In genomic region chr5:40124337-40124736, GRCm38 (mm10) we compare ENCODE assay signal across 18 mouse cellular contexts.
DNase-seq lines count a peak whose midpoint lies in the region; ATAC-seq and TF ChIP-seq lines count a peak whose summit lies in the region.
"Had no signal": no experiment of that assay in that cellular context is flagged by ENCODE, and none has a peak within 500 bp of the region (broad histone marks: within the 10 kb centered on the region; RNA-seq: fewer than 3 reads in every experiment).

No protein-coding gene starts in this region.

- intact Hi-C loops in left cerebral cortex, adult 2 months (cut with DNase I), result loop anchor here (5.0 kb wide), 1 partner anchor 828 kb away; no protein-coding TSS in a partner anchor
- intact Hi-C loops in left cerebral cortex, postnatal 36 days (cut with DNase I), result no loop called here

- no peaks in the 10 kb centered on the region for H3K4me1 ChIP-seq in forebrain, embryonic 14.5 days (ENCODE audit: control insufficient read depth, insufficient read depth, low read length)
- no peaks in the 10 kb centered on the region for H3K4me1 ChIP-seq in forebrain, embryonic 16.5 days (replicated peaks; ENCODE audit: control insufficient read depth, insufficient read depth, low read length)
- no peaks in the 10 kb centered on the region for H3K4me1 ChIP-seq in E14TG2a.4 (replicated peaks; ENCODE audit: low read depth, low read length)
- no peaks in the 10 kb centered on the region for H3K4me1 ChIP-seq in cortical plate, adult 2 months (ENCODE audit: control insufficient read depth, insufficient read depth, low read length)
- no peaks in the 10 kb centered on the region for H3K4me1 ChIP-seq in thymus, adult 2 months (replicated peaks; ENCODE audit: control insufficient read depth, insufficient read depth, low read length)
- H3K4me1 ChIP-seq: forebrain, embryonic 13.5 days; heart, embryonic 10.5 days; megakaryocyte, embryonic 14.5 days had no signal

- no peaks in the 10 kb centered on the region for H3K27me3 ChIP-seq in forebrain, embryonic 14.5 days (replicated peaks; ENCODE audit: control insufficient read depth, insufficient read depth, low read length)
- no peaks in the 10 kb centered on the region for H3K27me3 ChIP-seq in forebrain, embryonic 16.5 days (replicated peaks; ENCODE audit: control insufficient read depth, insufficient read depth, low read length)
- H3K27me3 ChIP-seq in E14TG2a.4 (ENCODE audit: insufficient read depth, low read length), result no peaks in the 10 kb centered on the region
- no peaks in the 10 kb centered on the region for H3K27me3 ChIP-seq in thymus, adult 2 months (ENCODE audit: control insufficient read depth, insufficient read depth, low read length)
- H3K27me3 ChIP-seq: forebrain, embryonic 13.5 days; megakaryocyte, embryonic 14.5 days had no signal

- H3K9me3 ChIP-seq in forebrain, embryonic 14.5 days (replicated peaks; ENCODE audit: control insufficient read depth, low read length), result no peaks in the 10 kb centered on the region
- no peaks in the 10 kb centered on the region for H3K9me3 ChIP-seq in forebrain, embryonic 16.5 days (ENCODE audit: control insufficient read depth, low read length)
- H3K9me3 ChIP-seq in E14TG2a.4 (ENCODE audit: low read length), result no peaks in the 10 kb centered on the region
- H3K9me3 ChIP-seq: forebrain, embryonic 13.5 days; heart, embryonic 10.5 days; megakaryocyte, embryonic 14.5 days had no signal

- H3K27ac ChIP-seq in forebrain, embryonic 14.5 days (ENCODE audit: low read depth, low read length), result no peak overlapping the region
- no peak overlapping the region for H3K27ac ChIP-seq in forebrain, embryonic 16.5 days (ENCODE audit: low read length)
- H3K27ac ChIP-seq in left cerebral cortex, adult 2 months, result no peak overlapping the region
- H3K27ac ChIP-seq in cortical plate, adult 2 months (ENCODE audit: insufficient read depth, low read length), result no peak overlapping the region
- H3K27ac ChIP-seq in thymus, adult 2 months (ENCODE audit: control insufficient read depth, insufficient read depth, low read length), result no peak overlapping the region
- H3K27ac ChIP-seq: forebrain, embryonic 13.5 days; heart, embryonic 10.5 days had no signal

- 59% methylated on average over 1 of the region's 1 CpGs for WGBS in forebrain, embryonic 14.5 days
- 63% methylated on average over 1 of the region's 1 CpGs for WGBS in forebrain, embryonic 16.5 days
- 75% methylated on average over 1 of the region's 1 CpGs for WGBS in thymus, adult 2 months

- no peak for ATAC-seq in forebrain, embryonic 14.5 days
- no peak for ATAC-seq in forebrain, embryonic 16.5 days
- ATAC-seq: forebrain, embryonic 13.5 days had no signal

- H3K4me3 ChIP-seq in forebrain, embryonic 14.5 days (ENCODE audit: low read depth, low read length), result no peak overlapping the region
- no peak overlapping the region for H3K4me3 ChIP-seq in forebrain, embryonic 16.5 days (replicated peaks; ENCODE audit: low read length)
- H3K4me3 ChIP-seq in left cerebral cortex, adult 2 months, result no peak overlapping the region
- H3K4me3 ChIP-seq in E14TG2a.4 (replicated peaks; ENCODE audit: low read length), result no peak overlapping the region
- H3K4me3 ChIP-seq in cortical plate, adult 2 months (ENCODE audit: insufficient read depth, low read length), result no peak overlapping the region
- H3K4me3 ChIP-seq in thymus, adult 2 months (ENCODE audit: control insufficient read depth, insufficient read depth, low read length), result no peak overlapping the region
- H3K4me3 ChIP-seq: forebrain, embryonic 13.5 days; heart, embryonic 10.5 days; megakaryocyte, embryonic 14.5 days; myocyte had no signal

- TF ChIP-seq CTCF in left cerebral cortex, adult 2 months (IDR thresholded peaks at IDR 0.05), result peak; percentile 59
- peak; percentile 36; the same call in 1 of the 2 replicates for TF ChIP-seq CTCF in E14TG2a.4 (conservative IDR thresholded peaks at IDR 0.05; ENCODE audit: low read length)
- TF ChIP-seq CTCF in cortical plate, adult 2 months (IDR thresholded peaks at IDR 0.05; ENCODE audit: extremely low read depth, insufficient read depth, low read length), result peak; percentile 24; the same call in 1 of the 2 replicates
- TF ChIP-seq CTCF in thymus, adult 2 months (IDR thresholded peaks at IDR 0.05; ENCODE audit: borderline replicate concordance, control insufficient read depth, extremely low read depth, insufficient read depth, low read length, poor library complexity), result no peak

- DNase-seq in forebrain, embryonic 14.5 days (ENCODE audit: low spot score), result peak; percentile 16
- DNase-seq in left cerebral cortex, adult 2 months (ENCODE audit: extremely low spot score in 1 of 2, low spot score in 2 of 2), result no peak
- no peak for DNase-seq in left cerebral cortex, postnatal 36 days (ENCODE audit: low spot score in 2 of 2)
- DNase-seq in gastrocnemius, postnatal 25 days, result no peak
- no peak for DNase-seq in thymus, adult 2 months
- DNase-seq: adrenal gland, postnatal 10 days; gastrocnemius, postnatal 10 days; heart, postnatal 14 days; kidney, adult 9 months; right cerebral cortex, postnatal 25 days had no signal

- no peak overlapping the region for H3K9ac ChIP-seq in forebrain, embryonic 14.5 days (ENCODE audit: low read length)
- no peak overlapping the region for H3K9ac ChIP-seq in forebrain, embryonic 16.5 days (replicated peaks; ENCODE audit: low read depth, low read length)
- H3K9ac ChIP-seq: forebrain, embryonic 13.5 days had no signal

- H3K36me3 ChIP-seq in forebrain, embryonic 14.5 days (ENCODE audit: control insufficient read depth, insufficient read depth, low read length), result no peaks in the 10 kb centered on the region
- no peaks in the 10 kb centered on the region for H3K36me3 ChIP-seq in forebrain, embryonic 16.5 days (ENCODE audit: control insufficient read depth, insufficient read depth)
- no peaks in the 10 kb centered on the region for H3K36me3 ChIP-seq in E14TG2a.4 (ENCODE audit: insufficient read depth, low read length)
- H3K36me3 ChIP-seq in thymus, adult 2 months (ENCODE audit: control insufficient read depth, insufficient read depth, low read length), result no peaks in the 10 kb centered on the region
- H3K36me3 ChIP-seq: heart, embryonic 10.5 days had no signal

- no peak for TF ChIP-seq POLR2A in cortical plate, adult 2 months (IDR thresholded peaks at IDR 0.05; ENCODE audit: extremely low read depth, insufficient read depth, low read length)
- no peak for TF ChIP-seq POLR2A in thymus, adult 2 months (IDR thresholded peaks at IDR 0.05; ENCODE audit: control insufficient read depth, extremely low read depth, insufficient read depth, low read length, poor library complexity)

- no peak overlapping the region for H3K4me2 ChIP-seq in forebrain, embryonic 14.5 days (ENCODE audit: low read length)
- no peak overlapping the region for H3K4me2 ChIP-seq in forebrain, embryonic 16.5 days (ENCODE audit: low read length)
- H3K4me2 ChIP-seq: forebrain, embryonic 13.5 days; liver, embryonic 11.5 days had no signal
